Comparison of ENCODE assay signal across 8 mouse cellular contexts in the genomic region with DNA sequence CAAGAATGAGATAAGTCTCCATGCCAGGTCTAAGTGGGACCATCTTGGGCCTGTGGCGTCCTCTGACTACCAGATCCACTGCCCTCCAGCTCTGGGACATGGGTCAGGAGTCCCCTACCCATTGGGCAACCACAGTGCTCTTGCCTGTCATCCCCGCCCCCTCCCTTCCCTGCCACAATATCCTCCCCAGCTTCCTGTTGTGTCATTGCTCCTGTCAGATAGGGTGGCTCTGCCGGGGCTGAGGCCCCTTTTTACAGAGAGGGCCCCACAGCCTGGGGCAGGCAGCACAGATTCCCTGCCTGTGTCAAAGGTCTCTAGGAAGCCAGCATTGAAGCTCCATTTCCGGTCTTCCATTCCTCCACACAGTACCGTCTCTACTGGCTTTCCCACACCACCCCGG.
DNase-seq lines count a peak whose midpoint lies in the region; ATAC-seq and TF ChIP-seq lines count a peak whose summit lies in the region.

No protein-coding gene starts in this region.

- H3K4me2 ChIP-seq in kidney, postnatal 0 days (ENCODE audit: low read length), result peak overlapping the region; percentile 10; the same call in 1 of the 2 replicates
- peak overlapping the region; percentile 58 for H3K4me2 ChIP-seq in liver, embryonic 14.5 days (ENCODE audit: low read depth)
- H3K4me2 ChIP-seq in neural tube, embryonic 15.5 days, result peak overlapping the region; percentile 73

- no peak overlapping the region for H3K4me3 ChIP-seq in kidney, postnatal 0 days (replicated peaks; ENCODE audit: low read depth, low read length)
- H3K4me3 ChIP-seq in liver, embryonic 14.5 days (ENCODE audit: insufficient read depth in 1 of 2, low read depth in 2 of 2, low read length in 2 of 2), result peak overlapping the region; percentile 27 to 35; a peak in 3 of 4 replicates
- peak overlapping the region; percentile 67 for H3K4me3 ChIP-seq in neural tube, embryonic 15.5 days (replicated peaks)

- 0 out of 2 replicates have a peak overlapping the region, but pooled peaks have one; percentile 3 for H3K9ac ChIP-seq in kidney, postnatal 0 days (ENCODE audit: low read depth, low read length)
- H3K9ac ChIP-seq in liver, embryonic 14.5 days (replicated peaks), result no peak overlapping the region; the same call in 1 of the 2 replicates
- peak overlapping the region; percentile 83 for H3K9ac ChIP-seq in neural tube, embryonic 15.5 days (replicated peaks)

- intact Hi-C loops in gastrocnemius, postnatal 36 days (cut with DNase I), result no loop called here

- TF ChIP-seq EP300 in liver, embryonic 14.5 days (IDR thresholded peaks at IDR 0.05; ENCODE audit: low read depth), result peak; percentile 27; the same call in 1 of the 2 replicates

- TF ChIP-seq CTCF in kidney, postnatal 0 days (IDR thresholded peaks at IDR 0.05; ENCODE audit: low read depth), result no peak
- no peak for TF ChIP-seq CTCF in liver, embryonic 14.5 days (IDR thresholded peaks at IDR 0.05; ENCODE audit: low read depth)

- no peak for ATAC-seq in kidney, postnatal 0 days (replicated peaks; ENCODE audit: low FRiP score, low read depth)
- peak; percentile 72 for ATAC-seq in granulocyte monocyte progenitor cell, adult 5-6 weeks (replicated peaks; ENCODE audit: poor library complexity, severe bottlenecking)
- peak; percentile 58 for ATAC-seq in liver, embryonic 14.5 days (ENCODE audit: insufficient read depth)
- no peak for ATAC-seq in neural tube, embryonic 15.5 days (ENCODE audit: low FRiP score)

- no peaks in the 10 kb centered on the region for H3K27me3 ChIP-seq in kidney, postnatal 0 days (ENCODE audit: insufficient read depth, low read length)
- H3K27me3 ChIP-seq in liver, embryonic 14.5 days (ENCODE audit: control insufficient read depth, insufficient read depth, low read length), result no peaks in the 10 kb centered on the region
- no peaks in the 10 kb centered on the region for H3K27me3 ChIP-seq in neural tube, embryonic 15.5 days (replicated peaks)

- H3K9me3 ChIP-seq in kidney, postnatal 0 days (replicated peaks; ENCODE audit: low read length), result no peaks in the 10 kb centered on the region
- H3K9me3 ChIP-seq in liver, embryonic 14.5 days (ENCODE audit: control insufficient read depth, low read length), result no peaks in the 10 kb centered on the region
- no peaks in the 10 kb centered on the region for H3K9me3 ChIP-seq in neural tube, embryonic 15.5 days (replicated peaks)

- DNase-seq in kidney, postnatal 0 days (ENCODE audit: low spot score), result peak; percentile 49
- DNase-seq in kidney, adult 9 months, result no peak
- DNase-seq in liver, embryonic 14.5 days (ENCODE audit: low read depth in 3 of 3, low spot score in 3 of 3), result peak in 2 of 3 experiments; percentile 54 to 56
- no peak for DNase-seq in gastrocnemius, postnatal 36 days
- no peak for DNase-seq in layer of hippocampus, adult 8-10 months (ENCODE audit: low spot score in 2 of 2)
- no peak for DNase-seq in kidney, postnatal 4 days

- H3K4me1 ChIP-seq in kidney, postnatal 0 days (replicated peaks; ENCODE audit: insufficient read depth, low read length), result peaks cover 55% of the 10 kb centered on the region
- peaks cover 47 to 74% of the 10 kb centered on the region in 2 experiments for H3K4me1 ChIP-seq in liver, embryonic 14.5 days (replicated peaks; ENCODE audit: control insufficient read depth in 2 of 2, insufficient read depth in 2 of 2, low read length in 1 of 2)
- H3K4me1 ChIP-seq in neural tube, embryonic 15.5 days, result peaks cover 84% of the 10 kb centered on the region

- H3K27ac ChIP-seq in kidney, postnatal 0 days, result peak overlapping the region; percentile 60
- H3K27ac ChIP-seq in liver, embryonic 14.5 days, result peak overlapping the region; percentile 42
- peak overlapping the region; percentile 97 for H3K27ac ChIP-seq in neural tube, embryonic 15.5 days (replicated peaks)

- no peaks in the 10 kb centered on the region for H3K36me3 ChIP-seq in kidney, postnatal 0 days (ENCODE audit: insufficient read depth, low read length)
- no peaks in the 10 kb centered on the region for H3K36me3 ChIP-seq in liver, embryonic 14.5 days (replicated peaks; ENCODE audit: control insufficient read depth, insufficient read depth, low read depth)
- H3K36me3 ChIP-seq in neural tube, embryonic 15.5 days, result no peaks in the 10 kb centered on the region

- WGBS in kidney, postnatal 0 days, result 42% methylated on average over 6 of the region's 6 CpGs
- under 1% methylated on average over 6 of the region's 6 CpGs for WGBS in liver, embryonic 14.5 days (ENCODE audit: insufficient replicate concordance)
- WGBS in neural tube, embryonic 15.5 days, result 52% methylated on average over 6 of the region's 6 CpGs

Comparison
In these comparisons a context has a peak if more than half of its experiments do, and no peak if none do; other contexts are left out.
1. DNase-seq: peak in kidney, postnatal 0 days (single experiment) and liver, embryonic 14.5 days (2 of 3); none in kidney, adult 9 months (single experiment), gastrocnemius, postnatal 36 days (0 of 2), layer of hippocampus, adult 8-10 months (0 of 2) and kidney, postnatal 4 days (0 of 2).
2. ATAC-seq: peak in granulocyte monocyte progenitor cell, adult 5-6 weeks (single experiment) and liver, embryonic 14.5 days (single experiment); none in kidney, postnatal 0 days (single experiment) and neural tube, embryonic 15.5 days (single experiment).
3. H3K27ac ChIP-seq: peak in every context shown above with its lines; median percentile 97 in neural tube, embryonic 15.5 days; 60 in kidney, postnatal 0 days; 42 in liver, embryonic 14.5 days.
4. H3K4me2 ChIP-seq: peak in every context shown above with its lines; median percentile 73 in neural tube, embryonic 15.5 days; 58 in liver, embryonic 14.5 days; 10 in kidney, postnatal 0 days.